Mouse (Mus musculus): Measurements from ENCODE around the gene Vav1.

The Vav1 gene

GRCm38 (mm10) chr17:57278943-57279590 lies at the start of gene Vav1:
Gene Vav1 (plus strand): TSS chr17:57279100.
- DNase-seq (ENCODE audit: low read depth) = no peak

GRCm38 (mm10) chr17:57229851-57230727 lies 48.8 kb upstream of the Vav1 start:
- DNase-seq (ENCODE audit: low read depth) = no peak

GRCm38 (mm10) chr17:57230728-57231125 lies 48.2 kb upstream of the Vav1 start:
- no peak for DNase-seq (ENCODE audit: low read depth)

GRCm38 (mm10) chr17:57231321-57231771 lies 47.6 kb upstream of the Vav1 start:
- no peak for DNase-seq (ENCODE audit: low read depth)

GRCm38 (mm10) chr17:57232200-57232599 lies 46.7 kb upstream of the Vav1 start:
- no peak for DNase-seq (ENCODE audit: low read depth)

- DNase-seq (ENCODE audit: low read depth) = no peak
These were observed 45.9 kb upstream of the Vav1 start for GRCm38 (mm10) chr17:57233038-57233437.

- no peak for DNase-seq (ENCODE audit: low read depth)
These were observed 44.5 kb upstream of the Vav1 start for GRCm38 (mm10) chr17:57234254-57234928.

- DNase-seq (ENCODE audit: low read depth) = no peak
These were observed 43.1 kb upstream of the Vav1 start for GRCm38 (mm10) chr17:57235803-57236202.

GRCm38 (mm10) chr17:57237181-57237580 lies 41.7 kb upstream of the Vav1 start:
- no peak for DNase-seq (ENCODE audit: low read depth)

- DNase-seq (ENCODE audit: low read depth) = no peak
These were observed 35.1 kb upstream of the Vav1 start for GRCm38 (mm10) chr17:57243650-57244370.

- no peak for DNase-seq (ENCODE audit: low read depth)
These were observed 33.5 kb upstream of the Vav1 start for GRCm38 (mm10) chr17:57245311-57245929.

GRCm38 (mm10) chr17:57246663-57247392 lies 32.1 kb upstream of the Vav1 start:
- DNase-seq (ENCODE audit: low read depth) = no peak

GRCm38 (mm10) chr17:57247393-57248200 lies 31.3 kb upstream of the Vav1 start:
- peak; percentile 96 for DNase-seq (ENCODE audit: low read depth)

- peak; percentile 88 for DNase-seq (ENCODE audit: low read depth)
These were observed 30.6 kb upstream of the Vav1 start, which contains the start of gene Gpr108 for GRCm38 (mm10) chr17:57248201-57248699. Gene Gpr108 (minus strand): TSS chr17:57248446.

GRCm38 (mm10) chr17:57248771-57249170 lies 30.1 kb upstream of the Vav1 start:
- no peak for DNase-seq (ENCODE audit: low read depth)

- peak; percentile 85 for DNase-seq (ENCODE audit: low read depth)
These were observed 29.4 kb upstream of the Vav1 start, which contains the start of gene Trip10 for GRCm38 (mm10) chr17:57249186-57250181. Gene Trip10 (plus strand): TSS chr17:57249455.

GRCm38 (mm10) chr17:57250461-57251160 lies 28.3 kb upstream of the Vav1 start:
- no peak for DNase-seq (ENCODE audit: low read depth)

- DNase-seq (ENCODE audit: low read depth) = no peak
These were observed 27.5 kb upstream of the Vav1 start for GRCm38 (mm10) chr17:57251431-57251830.
